Mouse (Mus musculus): ENCODE results near the gene 2610021A01Rik.

- TF ChIP-seq CTCF (IDR thresholded peaks at IDR 0.05; ENCODE audit: borderline replicate concordance, insufficient read depth, low read length) (no peak), POLR2A (IDR thresholded peaks at IDR 0.05; ENCODE audit: low read depth, low read length) (no peak)
These were observed 21.1 kb upstream of the 2610021A01Rik start for GRCm38 (mm10) chr7:41577956-41578355.

Data from embryonic fibroblast, embryonic 13.5 days (primary cell).